In genomic region chr16:9751045-9751569, GRCm38 (mm10) we compare ENCODE assay signal across 12 mouse cellular contexts.
A peak's percentile ranks its signal among the peaks of the same experiment; 100 is the strongest.
DNase-seq lines count a peak whose midpoint lies in the region; ATAC-seq and TF ChIP-seq lines count a peak whose summit lies in the region.
"Had no signal": no experiment of that assay in that cellular context is flagged by ENCODE, and none has a peak within 500 bp of the region (broad histone marks: within the 10 kb centered on the region; RNA-seq: fewer than 3 reads in every experiment).

No protein-coding gene starts in this region.

- no peak overlapping the region for H3K4me2 ChIP-seq in intestine, postnatal 0 days (replicated peaks; ENCODE audit: low read depth)
- H3K4me2 ChIP-seq in intestine, embryonic 15.5 days (replicated peaks) = no peak overlapping the region
- no peak overlapping the region for H3K4me2 ChIP-seq in forebrain, embryonic 15.5 days (replicated peaks)
- H3K4me2 ChIP-seq: embryonic facial prominence, embryonic 13.5 days; hindbrain, embryonic 15.5 days; stomach, embryonic 15.5 days had no signal

- no peaks in the 10 kb centered on the region for H3K9me3 ChIP-seq in intestine, postnatal 0 days (ENCODE audit: control insufficient read depth)
- H3K9me3 ChIP-seq in intestine, embryonic 15.5 days = no peaks in the 10 kb centered on the region
- H3K9me3 ChIP-seq in forebrain, embryonic 15.5 days = no peaks in the 10 kb centered on the region
- H3K9me3 ChIP-seq: embryonic facial prominence, embryonic 13.5 days; hindbrain, embryonic 15.5 days; stomach, embryonic 15.5 days had no signal

- H3K4me1 ChIP-seq in intestine, postnatal 0 days (replicated peaks; ENCODE audit: control insufficient read depth, insufficient read depth, low read length) = no peaks in the 10 kb centered on the region
- H3K4me1 ChIP-seq in intestine, embryonic 15.5 days (replicated peaks) = no peaks in the 10 kb centered on the region
- peaks cover 12% of the 10 kb centered on the region for H3K4me1 ChIP-seq in forebrain, embryonic 15.5 days
- H3K4me1 ChIP-seq: embryonic facial prominence, embryonic 13.5 days; hindbrain, embryonic 15.5 days; megakaryocyte, embryonic 14.5 days; stomach, embryonic 15.5 days had no signal

- H3K36me3 ChIP-seq in intestine, postnatal 0 days (ENCODE audit: control insufficient read depth, insufficient read depth) = no peaks in the 10 kb centered on the region
- H3K36me3 ChIP-seq in intestine, embryonic 15.5 days = no peaks in the 10 kb centered on the region
- no peaks in the 10 kb centered on the region for H3K36me3 ChIP-seq in forebrain, embryonic 15.5 days
- H3K36me3 ChIP-seq: embryonic facial prominence, embryonic 13.5 days; hindbrain, embryonic 15.5 days; stomach, embryonic 15.5 days had no signal

- no peak overlapping the region for H3K27ac ChIP-seq in intestine, postnatal 0 days (ENCODE audit: low read depth, low read length)
- H3K27ac ChIP-seq in intestine, embryonic 15.5 days = no peak overlapping the region
- no peak overlapping the region for H3K27ac ChIP-seq in forebrain, embryonic 15.5 days (replicated peaks)
- H3K27ac ChIP-seq: embryonic facial prominence, embryonic 13.5 days; hindbrain, embryonic 15.5 days; stomach, embryonic 15.5 days had no signal

- DNase-seq in right cerebral cortex, postnatal 14 days = peak; percentile 25
- no peak for DNase-seq in right cerebral cortex, postnatal 4 days
- DNase-seq in cerebellum, adult 18-20 months = peak; percentile 96 to 98
- DNase-seq in MN1 (ENCODE audit: low spot score) = no peak

- no peak overlapping the region for H3K9ac ChIP-seq in intestine, postnatal 0 days (ENCODE audit: low read depth, low read length)
- no peak overlapping the region for H3K9ac ChIP-seq in intestine, embryonic 15.5 days
- no peak overlapping the region for H3K9ac ChIP-seq in forebrain, embryonic 15.5 days (replicated peaks)
- H3K9ac ChIP-seq: embryonic facial prominence, embryonic 13.5 days; hindbrain, embryonic 15.5 days; stomach, embryonic 15.5 days had no signal

- no peak overlapping the region for H3K4me3 ChIP-seq in intestine, postnatal 0 days (ENCODE audit: low read depth, low read length)
- no peak overlapping the region for H3K4me3 ChIP-seq in intestine, embryonic 15.5 days (replicated peaks)
- no peak overlapping the region for H3K4me3 ChIP-seq in forebrain, embryonic 15.5 days
- H3K4me3 ChIP-seq: embryonic facial prominence, embryonic 13.5 days; hindbrain, embryonic 15.5 days; megakaryocyte, embryonic 14.5 days; stomach, embryonic 15.5 days had no signal

- H3K27me3 ChIP-seq in intestine, postnatal 0 days (replicated peaks; ENCODE audit: control insufficient read depth, insufficient read depth, low read length) = no peaks in the 10 kb centered on the region
- no peaks in the 10 kb centered on the region for H3K27me3 ChIP-seq in intestine, embryonic 15.5 days (replicated peaks)
- no peaks in the 10 kb centered on the region for H3K27me3 ChIP-seq in forebrain, embryonic 15.5 days
- H3K27me3 ChIP-seq: embryonic facial prominence, embryonic 13.5 days; hindbrain, embryonic 15.5 days; megakaryocyte, embryonic 14.5 days; stomach, embryonic 15.5 days had no signal

- peak; percentile 17; the same call in 1 of the 2 replicates for TF ChIP-seq CTCF in intestine, postnatal 0 days (IDR thresholded peaks at IDR 0.05; ENCODE audit: low read depth)

- no peak for ATAC-seq in intestine, postnatal 0 days
- ATAC-seq in intestine, embryonic 15.5 days = no peak
- no peak for ATAC-seq in forebrain, embryonic 15.5 days (replicated peaks)
- no peak for ATAC-seq in CD4-positive, CD25-positive, alpha-beta regulatory T cell, adult 4 months

- whole genome bisulfite sequencing in intestine, postnatal 0 days = 73% methylated on average over 11 of the region's 11 CpGs
- WGBS in intestine, embryonic 15.5 days = 79% methylated on average over 11 of the region's 11 CpGs
- 75% methylated on average over 11 of the region's 11 CpGs for WGBS in forebrain, embryonic 15.5 days

Comparison
In these comparisons a context has a peak if more than half of its experiments do, and no peak if none do; other contexts are left out.
1. DNase-seq: peak in right cerebral cortex, postnatal 14 days (single experiment) and cerebellum, adult 18-20 months (2 of 2); none in right cerebral cortex, postnatal 4 days (single experiment) and MN1 (single experiment).